Mouse (Mus musculus) intestine, embryonic 14.5 days (tissue): Measurements from ENCODE around the gene Nav2. TPM values are rescaled to one million over a fixed set of nuclear protein-coding genes. Genes with fewer than 3 reads are reported as not detected.

Experiments used
- ATAC-seq: fragments of 200-750 bp; cut with Nextera tagmentation; replicated peaks from 2 replicates; pipeline ENCODE4 v1.8.0; 2017; ENCODE audit warnings: low read depth, moderate number of reproducible peaks, moderate TSS enrichment, moderate library complexity; ENCODE audit not compliant: low FRiP score, low TSS enrichment
- DNase-seq: peaks from one replicate; pipeline ENCODE4 v3.0.0-alpha.2; 2018; ENCODE audit warnings: low spot score
- H3K27ac ChIP-seq: fragments of 300-500 bp; sonication (generic); 2 replicates; pipeline ENCODE4 v1.5.1; 2014; ENCODE audit warnings: low read depth, mild to moderate bottlenecking, control low read depth
- H3K27me3 ChIP-seq: fragments of 300-500 bp; sonication (generic); replicated peaks from 2 replicates; pipeline ENCODE4 v1.6.1; 2014; ENCODE audit warnings: low read length, control low read depth; ENCODE audit not compliant: control insufficient read depth, insufficient read depth
- H3K36me3 ChIP-seq: fragments of 300-500 bp; sonication (generic); 2 replicates; pipeline ENCODE4 v1.6.1; 2014; ENCODE audit warnings: low read length, control low read depth; ENCODE audit not compliant: control insufficient read depth, insufficient read depth
- H3K4me1 ChIP-seq: fragments of 300-500 bp; sonication (generic); replicated peaks from 2 replicates; pipeline ENCODE4 v1.6.1; 2014; ENCODE audit warnings: low read length, control low read depth, mixed read lengths; ENCODE audit not compliant: control insufficient read depth, insufficient read depth
- H3K4me2 ChIP-seq: fragments of 300-500 bp; sonication (generic); 2 replicates; pipeline ENCODE4 v1.6.1; 2014; ENCODE audit warnings: low read length
- H3K4me3 ChIP-seq: fragments of 300-500 bp; sonication (generic); 2 replicates; pipeline ENCODE4 v1.5.1; 2014; ENCODE audit warnings: low read depth, low read length, control low read depth, mixed read lengths
- H3K9ac ChIP-seq: fragments of 300-500 bp; sonication (generic); 2 replicates; pipeline ENCODE4 v1.6.1; 2014; ENCODE audit warnings: mild to moderate bottlenecking, low read length
- H3K9me3 ChIP-seq: fragments of 300-500 bp; sonication (generic); 2 replicates; pipeline ENCODE4 v1.6.1; 2016; ENCODE audit warnings: low read length, control low read depth; ENCODE audit not compliant: control insufficient read depth
- WGBS: fragments of 180-500 bp; shearing (Covaris S2); extraction: QIAGEN DNeasy Blood & Tissue Kit; methylation state at CpG from one replicate; pipeline ENCODE4 v1.1.7; 2014; 5-methylcytosine and 5-hydroxymethylcytosine counted together
- polyA plus RNA-seq: library from polyadenylated mRNA; unstranded; fragments of >200 nt; fragmentation: Nextera tagmentation; extraction: Ambion mirVana; gene quantifications from 2 replicates; pipeline ENCODE4 v1.2.1, GENCODE M21; 2014

Nav2 gene
- polyA plus RNA-seq, 1 experiment from 2014 or later = 31.5 TPM

GRCm38 (mm10) chr7:49309746-49310145, 401.2 kb downstream of the Nav2 start:
- H3K4me3 ChIP-seq = no peak overlapping the region
- no peak for ATAC-seq

GRCm38 (mm10) chr7:49313945-49314344, 405.4 kb downstream of the Nav2 start:
- H3K4me1 ChIP-seq = peaks cover 26% of the 10 kb centered on the region
- no peak overlapping the region for H3K27ac ChIP-seq
- DNase-seq = no peak
- 51% methylated on average over 7 of the region's 7 CpGs for WGBS
- no peak overlapping the region for H3K4me2 ChIP-seq
- H3K36me3 ChIP-seq = no peaks in the 10 kb centered on the region
- H3K9me3 ChIP-seq = 0 out of 2 replicates have a peak, but pooled peaks cover 4% of the 10 kb centered on the region
- no peak overlapping the region for H3K9ac ChIP-seq
- no peak; the same call in 1 of the 2 replicates for ATAC-seq
- H3K4me3 ChIP-seq = no peak overlapping the region
- no peaks in the 10 kb centered on the region for H3K27me3 ChIP-seq

More at GRCm38 (mm10) chr7:49309746-49310145, 401.2 kb downstream of the Nav2 start:
- DNase-seq = no peak
- Histone ChIP-seq H3K9me3 (0 out of 2 replicates have a peak, but pooled peaks cover 4% of the 10 kb centered on the region), H3K27ac (no peak overlapping the region), H3K27me3 (no peaks in the 10 kb centered on the region), H3K9ac (no peak overlapping the region), H3K36me3 (no peaks in the 10 kb centered on the region), H3K4me2 (no peak overlapping the region), H3K4me1 (peaks cover 13% of the 10 kb centered on the region; the same call in 1 of the 2 replicates)
- 73% methylated on average over 5 of the region's 5 CpGs for WGBS

- Histone ChIP-seq H3K9me3 (0 out of 2 replicates have a peak, but pooled peaks cover 4% of the 10 kb centered on the region), H3K4me1 (peaks cover 28% of the 10 kb centered on the region), H3K36me3 (no peaks in the 10 kb centered on the region), H3K4me3 (no peak overlapping the region), H3K27me3 (no peaks in the 10 kb centered on the region), H3K4me2 (no peak overlapping the region), H3K9ac (no peak overlapping the region), H3K27ac (no peak overlapping the region)
- no peak for ATAC-seq
- WGBS = 71% methylated on average over 3 of the region's 3 CpGs
- DNase-seq = no peak
Measured at GRCm38 (mm10) chr7:49315033-49315432, 406.5 kb downstream of the Nav2 start.

- H3K36me3 ChIP-seq = no peaks in the 10 kb centered on the region
- no peak for ATAC-seq
- no peak overlapping the region for H3K4me3 ChIP-seq
- H3K27me3 ChIP-seq = no peaks in the 10 kb centered on the region
- H3K9me3 ChIP-seq = 0 out of 2 replicates have a peak, but pooled peaks cover 4% of the 10 kb centered on the region
- DNase-seq = no peak
- WGBS = 71% methylated on average over 3 of the region's 3 CpGs
- H3K4me1 ChIP-seq = peaks cover 41% of the 10 kb centered on the region
- H3K9ac ChIP-seq = no peak overlapping the region
- H3K4me2 ChIP-seq = no peak overlapping the region
- H3K27ac ChIP-seq = no peak overlapping the region
Measured at GRCm38 (mm10) chr7:49316600-49316999, 408.1 kb downstream of the Nav2 start.

GRCm38 (mm10) chr7:49318183-49318897, 409.8 kb downstream of the Nav2 start:
- H3K9ac ChIP-seq = no peak overlapping the region
- no peaks in the 10 kb centered on the region for H3K9me3 ChIP-seq
- no peak overlapping the region for H3K4me2 ChIP-seq
- 57% methylated on average over 15 of the region's 15 CpGs for WGBS
- peaks cover 40% of the 10 kb centered on the region for H3K4me1 ChIP-seq
- H3K36me3 ChIP-seq = no peaks in the 10 kb centered on the region
- no peak for DNase-seq
- H3K27ac ChIP-seq = peak overlapping the region; percentile 19
- H3K27me3 ChIP-seq = no peaks in the 10 kb centered on the region
- H3K4me3 ChIP-seq = no peak overlapping the region
- ATAC-seq = peak; percentile 18; the same call in 1 of the 2 replicates

GRCm38 (mm10) chr7:49318898-49319293, 410.4 kb downstream of the Nav2 start:
- no peaks in the 10 kb centered on the region for H3K27me3 ChIP-seq
- no peak overlapping the region for H3K4me2 ChIP-seq
- no peak for DNase-seq
- 73% methylated on average over 8 of the region's 8 CpGs for WGBS
- H3K4me3 ChIP-seq = no peak overlapping the region
- no peaks in the 10 kb centered on the region for H3K9me3 ChIP-seq
- peak overlapping the region; percentile 19 for H3K27ac ChIP-seq
- peaks cover 34% of the 10 kb centered on the region for H3K4me1 ChIP-seq
- ATAC-seq = no peak
- no peak overlapping the region for H3K9ac ChIP-seq
- H3K36me3 ChIP-seq = no peaks in the 10 kb centered on the region

- H3K4me1 ChIP-seq = peaks cover 28% of the 10 kb centered on the region
- WGBS = 80% methylated on average over 1 of the region's 1 CpGs
Measured at GRCm38 (mm10) chr7:49319981-49320380, 411.5 kb downstream of the Nav2 start.

GRCm38 (mm10) chr7:49321124-49321531, 412.6 kb downstream of the Nav2 start:
- Histone ChIP-seq H3K4me3 (no peak overlapping the region), H3K9me3 (no peaks in the 10 kb centered on the region), H3K27me3 (no peaks in the 10 kb centered on the region), H3K9ac (no peak overlapping the region), H3K4me1 (peaks cover 31% of the 10 kb centered on the region), H3K36me3 (0 out of 2 replicates have a peak, but pooled peaks cover 3% of the 10 kb centered on the region), H3K27ac (peak overlapping the region; percentile 60), H3K4me2 (no peak overlapping the region)
- WGBS = 31% methylated on average over 8 of the region's 8 CpGs
- DNase-seq = peak; percentile 69
- no peak for ATAC-seq

More at GRCm38 (mm10) chr7:49319981-49320380, 411.5 kb downstream of the Nav2 start:
- Histone ChIP-seq H3K4me3 (no peak overlapping the region), H3K9ac (no peak overlapping the region), H3K9me3 (no peaks in the 10 kb centered on the region), H3K27me3 (no peaks in the 10 kb centered on the region), H3K4me2 (no peak overlapping the region), H3K36me3 (0 out of 2 replicates have a peak, but pooled peaks cover 3% of the 10 kb centered on the region), H3K27ac (no peak overlapping the region)
- ATAC-seq = no peak
- no peak for DNase-seq
